Mouse (Mus musculus) neural tube, embryonic 13.5 days (tissue): ENCODE measurements around the gene Eif2b2. TPM values are rescaled to one million over a fixed set of nuclear protein-coding genes. Genes with fewer than 3 reads are reported as not detected.

Experiments
- ATAC-seq: fragments of 200-750 bp; cut with Nextera tagmentation; 2 replicates; pipeline ENCODE4 v1.8.0; 2017; ENCODE audit warnings: low read depth, mild to moderate bottlenecking, moderate TSS enrichment, moderate library complexity
- H3K27ac ChIP-seq: fragments of 300-500 bp; sonication (generic); replicated peaks from 2 replicates; pipeline ENCODE4 v1.5.1; 2015; ENCODE audit warnings: moderate library complexity, mild to moderate bottlenecking, inconsistent platforms
- H3K27me3 ChIP-seq: fragments of 300-500 bp; sonication (generic); 2 replicates; pipeline ENCODE4 v1.6.1; 2015; ENCODE audit warnings: mild to moderate bottlenecking, inconsistent platforms
- H3K36me3 ChIP-seq: fragments of 300-500 bp; sonication (generic); 2 replicates; pipeline ENCODE4 v1.6.1; 2015; ENCODE audit warnings: mild to moderate bottlenecking, inconsistent platforms
- H3K4me1 ChIP-seq: fragments of 300-500 bp; sonication (generic); replicated peaks from 2 replicates; pipeline ENCODE4 v1.6.1; 2015; ENCODE audit warnings: inconsistent platforms
- H3K4me2 ChIP-seq: fragments of 300-500 bp; sonication (generic); 2 replicates; pipeline ENCODE4 v1.6.1; 2015; ENCODE audit warnings: inconsistent platforms, mild to moderate bottlenecking, moderate library complexity
- H3K4me3 ChIP-seq: fragments of 300-500 bp; sonication (generic); 2 replicates; pipeline ENCODE4 v1.5.1; 2015; ENCODE audit warnings: mild to moderate bottlenecking, inconsistent platforms
- H3K9ac ChIP-seq: fragments of 300-500 bp; sonication (generic); 2 replicates; pipeline ENCODE4 v1.6.1; 2015; ENCODE audit warnings: moderate library complexity, mild to moderate bottlenecking, inconsistent platforms
- H3K9me3 ChIP-seq: fragments of 300-500 bp; sonication (generic); 2 replicates; pipeline ENCODE4 v1.6.1; 2016; ENCODE audit warnings: inconsistent platforms
- WGBS: fragments of 180-500 bp; shearing (Covaris S2); methylation state at CpG from one replicate; pipeline ENCODE4 v1.1.7; 2015; 5-methylcytosine and 5-hydroxymethylcytosine counted together
- polyA plus RNA-seq: library from polyadenylated mRNA; unstranded; fragments of >200 nt; fragmentation: Nextera tagmentation; extraction: Ambion mirVana; gene quantifications from 2 replicates; pipeline ENCODE4 v1.2.1, GENCODE M21; 2015

Eif2b2 gene
- polyA plus RNA-seq, result 85.5 and 85.6 TPM in 2 replicates

DNA sequence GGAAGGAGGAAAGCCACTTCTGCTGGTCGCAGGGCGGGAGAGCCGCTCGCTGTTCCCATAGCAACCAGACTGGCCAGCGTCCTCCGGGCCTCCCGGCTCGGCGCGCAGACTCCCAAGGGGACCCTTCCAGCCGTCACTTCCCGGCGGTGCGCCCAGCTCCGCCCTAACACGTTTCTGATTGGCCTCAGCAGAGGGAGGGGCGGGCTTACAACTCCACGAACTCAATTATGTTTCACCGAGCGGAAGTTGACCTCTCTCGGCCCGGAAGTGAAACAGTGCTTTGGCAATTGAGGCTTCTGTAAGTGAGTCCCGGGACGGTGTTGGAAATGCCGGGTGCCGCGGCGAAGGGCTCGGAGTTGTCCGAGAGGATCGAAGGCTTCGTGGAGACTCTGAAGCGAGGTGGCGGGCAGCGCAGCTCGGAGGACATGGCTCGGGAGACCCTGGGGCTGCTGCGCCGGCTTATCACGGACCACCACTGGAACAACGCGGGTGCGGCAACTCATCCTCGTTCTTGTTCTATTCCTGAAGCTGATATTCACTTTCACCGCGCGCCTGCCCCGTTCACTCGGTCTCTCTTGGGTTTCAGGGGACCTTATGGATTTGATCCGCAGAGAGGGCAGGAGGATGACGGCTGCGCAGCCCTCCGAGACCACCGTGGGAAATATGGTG, at the start of gene Eif2b2:
Gene Eif2b2, plus strand, starts transcription at position 246 of the 669 bp plus-strand sequence.
- ATAC-seq, result peak; percentile 100
- H3K4me1 ChIP-seq, result peaks cover 23% of the 10 kb centered on the region
- H3K36me3 ChIP-seq, result peaks cover 36% of the 10 kb centered on the region
- H3K4me2 ChIP-seq, result peak within 1 kb of the TSS; percentile 87
- peak within 1 kb of the TSS; percentile 71 for H3K27ac ChIP-seq
- no peaks in the 10 kb centered on the region for H3K9me3 ChIP-seq
- WGBS, result under 1% methylated on average over 54 of the region's 54 CpGs
- peak within 1 kb of the TSS; percentile 75 for H3K4me3 ChIP-seq
- no peaks in the 10 kb centered on the region for H3K27me3 ChIP-seq
- peak within 1 kb of the TSS; percentile 84 for H3K9ac ChIP-seq

DNA sequence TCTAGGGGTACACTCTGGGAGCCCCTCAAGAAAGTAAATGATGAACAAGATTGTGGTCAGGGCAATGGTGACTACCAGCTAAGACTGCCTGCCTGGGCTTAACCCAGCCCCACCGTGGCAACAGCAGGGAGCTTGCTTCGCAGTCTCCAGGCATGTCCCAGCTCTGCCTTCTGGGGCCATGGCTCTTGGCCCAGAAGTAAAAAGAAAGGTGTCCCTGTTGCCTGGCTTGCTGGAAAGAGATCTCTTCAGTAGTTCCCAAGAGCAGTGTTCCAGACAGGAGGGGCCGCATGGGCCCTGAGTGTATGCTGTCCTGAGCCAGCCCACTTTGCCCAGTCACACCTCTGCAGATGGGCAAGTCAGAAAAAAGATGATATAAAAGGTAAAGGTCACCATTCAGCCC, 49.4 kb upstream of the Eif2b2 start:
- peak; percentile 22 for ATAC-seq
- H3K9ac ChIP-seq, result no peak overlapping the region
- H3K27me3 ChIP-seq, result no peaks in the 10 kb centered on the region
- H3K9me3 ChIP-seq, result no peaks in the 10 kb centered on the region
- 59% methylated on average over 3 of the region's 3 CpGs for WGBS
- H3K4me2 ChIP-seq, result 0 out of 2 replicates have a peak overlapping the region, but pooled peaks have one; percentile 47
- H3K36me3 ChIP-seq, result 0 out of 2 replicates have a peak, but pooled peaks cover 7% of the 10 kb centered on the region
- no peak overlapping the region for H3K4me3 ChIP-seq
- H3K27ac ChIP-seq, result no peak overlapping the region
- peaks cover 18% of the 10 kb centered on the region for H3K4me1 ChIP-seq

DNA sequence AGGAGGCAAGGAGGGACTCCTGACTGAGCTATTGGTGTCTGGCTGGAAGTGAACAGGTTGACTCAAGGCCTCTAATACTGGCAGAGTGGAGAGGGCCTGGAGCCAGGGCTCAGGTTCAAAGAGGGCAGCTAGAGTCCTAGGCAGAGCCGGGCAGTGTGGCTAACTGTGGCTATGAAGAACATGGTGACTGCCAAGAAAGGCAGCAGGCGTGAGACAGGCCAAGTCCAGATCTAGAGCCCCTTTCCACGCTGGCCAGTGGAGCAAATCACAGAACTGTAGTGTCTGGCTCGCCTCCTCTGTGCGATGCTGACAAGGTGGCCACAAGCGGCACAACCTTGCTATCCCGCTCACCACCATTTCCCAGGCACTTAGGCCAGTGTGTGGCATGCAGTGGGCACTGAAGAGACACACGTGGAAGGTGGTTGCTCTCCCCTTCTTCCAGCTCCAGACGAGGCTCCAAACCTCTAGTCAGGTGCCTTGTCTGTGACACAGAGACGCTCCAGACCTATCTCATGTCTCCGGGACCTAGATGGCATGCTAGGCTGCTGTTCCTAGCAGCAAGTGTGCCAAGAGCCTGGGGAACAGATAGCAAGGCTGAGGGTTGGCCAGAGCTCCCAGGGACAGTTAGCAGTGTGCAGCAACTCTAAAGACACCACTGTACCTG, 48.9 kb upstream of the Eif2b2 start:
- H3K27me3 ChIP-seq, result no peaks in the 10 kb centered on the region
- H3K9me3 ChIP-seq, result no peaks in the 10 kb centered on the region
- 0 out of 2 replicates have a peak, but pooled peaks cover 7% of the 10 kb centered on the region for H3K36me3 ChIP-seq
- H3K4me1 ChIP-seq, result peaks cover 24% of the 10 kb centered on the region
- no peak overlapping the region for H3K27ac ChIP-seq
- H3K9ac ChIP-seq, result no peak overlapping the region
- 85% methylated on average over 11 of the region's 11 CpGs for WGBS
- no peak overlapping the region for H3K4me3 ChIP-seq
- no peak overlapping the region for H3K4me2 ChIP-seq
- no peak for ATAC-seq

DNA sequence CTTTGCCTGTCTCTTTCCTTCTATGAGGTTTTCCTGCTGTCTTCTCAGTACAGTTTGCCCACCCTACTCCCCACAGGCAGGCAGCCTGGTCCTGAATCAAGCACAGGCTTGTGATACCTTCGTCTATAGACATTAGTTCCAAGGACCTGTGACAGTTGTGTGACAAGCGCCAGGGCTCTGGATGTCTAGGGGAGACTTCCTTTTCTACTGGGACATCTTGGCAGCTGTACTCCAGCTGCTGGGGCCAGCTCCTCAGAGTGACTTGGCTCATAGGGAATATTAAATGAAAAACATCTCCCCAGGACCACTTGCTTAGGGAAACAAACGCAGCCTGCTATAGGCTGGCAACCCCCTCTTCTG, 48.4 kb upstream of the Eif2b2 start:
- no peaks in the 10 kb centered on the region for H3K27me3 ChIP-seq
- H3K4me2 ChIP-seq, result no peak overlapping the region
- H3K9me3 ChIP-seq, result no peaks in the 10 kb centered on the region
- H3K4me3 ChIP-seq, result no peak overlapping the region
- no peak overlapping the region for H3K9ac ChIP-seq
- 82% methylated on average over 3 of the region's 3 CpGs for WGBS
- peaks cover 29% of the 10 kb centered on the region for H3K4me1 ChIP-seq
- H3K27ac ChIP-seq, result no peak overlapping the region
- no peak for ATAC-seq
- H3K36me3 ChIP-seq, result 0 out of 2 replicates have a peak, but pooled peaks cover 7% of the 10 kb centered on the region

DNA sequence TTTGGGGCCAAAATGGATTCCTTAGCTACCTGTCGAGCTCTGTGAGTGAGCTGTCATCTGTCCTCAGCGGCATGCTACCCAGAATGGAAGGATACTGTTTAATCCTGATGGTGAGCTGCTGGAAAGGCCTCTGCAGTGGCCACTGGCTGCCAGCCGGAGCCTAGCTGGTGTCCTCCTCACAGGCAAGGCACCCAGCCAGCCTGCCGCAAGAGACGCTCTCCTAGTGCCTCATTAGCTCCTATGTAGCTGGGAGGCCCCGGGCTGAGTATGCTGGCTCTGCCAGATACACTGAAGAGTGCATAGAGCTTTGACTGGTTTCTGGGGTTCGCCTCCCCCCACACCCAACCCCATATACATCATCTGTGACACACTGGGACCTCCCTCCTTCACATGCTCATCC, 45.3 kb upstream of the Eif2b2 start:
- peaks cover 48% of the 10 kb centered on the region for H3K4me1 ChIP-seq
- H3K9me3 ChIP-seq, result no peaks in the 10 kb centered on the region
- H3K4me3 ChIP-seq, result no peak overlapping the region
- H3K36me3 ChIP-seq, result no peaks in the 10 kb centered on the region
- no peak overlapping the region for H3K27ac ChIP-seq
- H3K4me2 ChIP-seq, result peak overlapping the region; percentile 62
- H3K27me3 ChIP-seq, result peaks cover 14% of the 10 kb centered on the region
- ATAC-seq, result no peak
- WGBS, result 70% methylated on average over 7 of the region's 7 CpGs
- H3K9ac ChIP-seq, result peak overlapping the region; percentile 26; the same call in 1 of the 2 replicates

DNA sequence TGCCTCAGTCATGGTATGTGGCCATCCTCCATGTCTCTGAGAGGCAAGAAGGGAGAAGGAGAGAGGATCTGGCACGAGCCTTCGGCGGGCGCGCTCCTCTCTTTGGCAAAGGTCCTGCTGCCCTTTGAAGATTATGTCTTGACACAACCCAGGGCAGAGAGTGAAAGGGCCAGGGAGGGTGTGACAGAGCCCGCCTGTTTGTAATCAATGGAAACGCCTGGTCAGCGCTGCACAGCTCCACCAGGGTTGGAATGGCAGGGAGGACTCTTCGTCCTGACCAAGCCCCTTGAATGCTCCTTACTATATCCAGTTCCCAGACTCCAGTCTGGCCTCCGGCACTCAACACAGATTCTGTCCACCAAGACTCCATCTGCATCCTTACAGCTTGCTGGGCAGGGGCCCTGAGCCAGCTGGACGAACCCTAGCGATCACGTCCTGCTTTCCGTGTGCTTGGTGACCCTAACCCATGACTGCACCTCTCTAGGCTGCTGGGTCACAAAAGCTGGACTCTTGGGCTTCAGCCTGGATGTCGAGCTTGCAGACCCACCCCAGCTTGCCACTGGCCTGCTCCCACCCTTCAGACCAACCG, 44.1 kb upstream of the Eif2b2 start:
- Histone ChIP-seq H3K36me3 (no peaks in the 10 kb centered on the region), H3K4me3 (peak overlapping the region; percentile 29), H3K4me1 (peaks cover 38% of the 10 kb centered on the region), H3K27me3 (peaks cover 17% of the 10 kb centered on the region), H3K9ac (peak overlapping the region; percentile 63), H3K27ac (peak overlapping the region; percentile 78), H3K9me3 (no peaks in the 10 kb centered on the region), H3K4me2 (peak overlapping the region; percentile 62)
- WGBS, result 51% methylated on average over 16 of the region's 16 CpGs
- ATAC-seq, result peak; percentile 36; the same call in 1 of the 2 replicates

DNA sequence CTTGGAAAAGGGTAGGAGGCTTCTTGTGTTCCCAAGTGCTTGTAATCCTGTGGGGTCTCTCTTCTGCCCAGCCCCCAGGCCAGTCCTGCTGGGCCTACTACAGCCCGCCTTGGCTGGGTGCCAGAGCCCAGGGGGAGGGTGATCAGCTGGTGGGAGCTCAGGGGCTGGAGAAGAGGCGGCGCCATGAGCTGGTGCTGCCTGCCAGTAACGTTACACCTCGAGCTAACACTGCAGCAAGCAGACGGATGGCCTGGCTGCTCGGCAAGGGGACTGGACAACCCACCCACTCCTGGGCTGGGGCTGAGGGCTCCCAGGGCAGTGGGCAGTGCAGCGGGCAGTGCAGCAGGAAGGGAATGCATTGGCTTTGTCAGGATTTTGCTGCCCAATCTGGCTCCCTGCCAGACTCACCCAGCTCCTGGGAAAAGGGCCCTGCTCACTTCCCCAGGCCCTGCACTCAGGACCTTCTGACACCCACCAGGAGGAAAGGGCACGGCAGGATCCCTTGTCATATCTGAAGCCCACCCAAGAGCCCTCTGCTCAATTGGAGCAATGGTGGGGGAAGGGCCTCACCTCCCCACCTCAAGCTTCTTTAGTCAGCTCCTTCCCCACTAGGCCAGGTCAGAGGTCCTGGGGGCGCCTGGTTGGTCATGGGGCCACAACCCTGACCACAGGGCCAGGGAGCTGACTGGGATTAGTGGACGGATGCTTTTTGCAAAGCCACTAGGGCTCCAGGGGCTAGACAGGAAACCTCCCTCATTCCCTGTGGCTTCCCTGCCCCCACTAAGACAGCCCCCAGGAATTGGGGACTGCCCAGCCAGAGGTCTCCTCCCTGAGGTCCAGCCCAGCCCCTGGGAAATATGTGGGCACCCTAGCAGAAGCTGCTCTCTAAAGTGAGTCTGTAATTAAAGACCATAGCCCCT, 43.1 kb upstream of the Eif2b2 start:
- Histone ChIP-seq H3K9me3 (no peaks in the 10 kb centered on the region), H3K4me1 (peaks cover 39% of the 10 kb centered on the region), H3K4me3 (peak overlapping the region; percentile 29), H3K4me2 (peak overlapping the region; percentile 62), H3K9ac (peak overlapping the region; percentile 63), H3K27me3 (peaks cover 24% of the 10 kb centered on the region), H3K27ac (peak overlapping the region; percentile 78), H3K36me3 (no peaks in the 10 kb centered on the region)
- ATAC-seq, result peak; percentile 79
- 15% methylated on average over 11 of the region's 11 CpGs for WGBS

DNA sequence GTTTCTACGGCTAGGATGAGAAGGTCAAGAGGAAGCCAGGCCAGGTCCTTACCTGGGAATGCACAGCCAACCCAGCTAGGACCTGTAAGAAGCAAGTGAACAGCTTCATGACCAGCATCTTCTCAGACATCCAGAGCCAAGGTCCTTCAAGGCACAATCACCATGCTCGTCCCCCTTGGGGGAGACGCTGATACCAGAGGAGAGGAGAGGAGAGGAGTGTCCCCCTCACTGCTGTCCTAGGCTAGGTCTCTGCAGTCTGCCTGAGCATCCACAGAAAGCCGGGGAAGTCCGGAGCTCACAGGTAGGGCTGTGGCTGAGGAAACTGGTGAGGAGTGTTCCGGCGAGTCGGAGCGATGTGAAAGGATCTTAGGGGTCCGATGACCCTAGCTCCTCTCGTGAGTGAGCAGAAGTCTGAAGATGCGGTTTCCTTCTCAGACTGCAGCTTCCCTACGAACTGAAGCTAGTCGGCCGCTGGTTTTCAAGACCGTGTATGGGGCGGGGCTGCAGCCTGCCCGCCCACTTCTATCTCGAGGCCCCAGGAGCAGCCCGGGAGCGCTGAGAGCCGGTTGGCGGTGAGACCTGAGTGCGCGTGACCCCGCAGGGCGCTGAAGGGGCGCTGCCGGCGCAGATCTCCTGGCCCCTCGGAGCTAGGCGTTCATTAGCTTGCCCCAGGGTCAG, 42.3 kb upstream of the Eif2b2 start:
- peaks cover 47% of the 10 kb centered on the region for H3K4me1 ChIP-seq
- 0 out of 2 replicates have a peak, but pooled peaks have one; percentile 5 for ATAC-seq
- no peaks in the 10 kb centered on the region for H3K9me3 ChIP-seq
- peak overlapping the region; percentile 29 for H3K4me3 ChIP-seq
- H3K27ac ChIP-seq, result peak overlapping the region; percentile 78; the same call in 1 of the 2 replicates
- no peaks in the 10 kb centered on the region for H3K36me3 ChIP-seq
- peak overlapping the region; percentile 63 for H3K9ac ChIP-seq
- H3K27me3 ChIP-seq, result peaks cover 24% of the 10 kb centered on the region
- peak overlapping the region; percentile 62 for H3K4me2 ChIP-seq
- WGBS, result 3% methylated on average over 32 of the region's 32 CpGs

DNA sequence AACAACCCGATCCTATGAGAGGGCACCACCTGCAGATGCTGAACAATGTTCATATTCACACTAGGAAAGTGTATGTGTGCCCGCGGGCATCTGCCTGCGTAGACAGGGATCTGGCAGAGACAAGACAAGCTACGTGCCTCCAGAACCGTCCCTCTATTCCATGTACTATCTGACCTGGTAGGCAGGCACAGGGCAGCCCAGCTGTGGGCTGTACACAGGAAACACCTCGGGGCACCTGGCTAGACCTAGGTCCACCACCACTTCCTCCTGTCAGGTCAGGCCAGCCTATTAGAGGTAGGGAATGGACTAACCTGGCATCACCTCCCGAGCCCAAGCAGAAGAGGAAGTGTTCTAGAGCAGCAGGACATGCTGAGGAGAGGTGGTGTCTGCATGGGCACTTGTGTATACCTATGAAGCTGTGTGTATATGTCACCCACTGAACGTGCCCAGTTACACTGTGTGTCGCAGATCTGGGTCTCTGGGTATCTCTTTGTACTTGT, 41.5 kb upstream of the Eif2b2 start, which contains the start of gene Pgf:
Gene Pgf, minus strand, starts transcription at position 51 of the 500 bp plus-strand sequence.
- Histone ChIP-seq H3K4me3 (peak within 1 kb of the TSS; percentile 29), H3K9me3 (no peaks in the 10 kb centered on the region), H3K9ac (peak within 1 kb of the TSS; percentile 63), H3K4me2 (peak within 1 kb of the TSS; percentile 62), H3K4me1 (peaks cover 55% of the 10 kb centered on the region), H3K36me3 (no peaks in the 10 kb centered on the region), H3K27ac (peak within 1 kb of the TSS; percentile 78; the same call in 1 of the 2 replicates), H3K27me3 (peaks cover 24% of the 10 kb centered on the region)
- no peak for ATAC-seq
- WGBS, result 77% methylated on average over 10 of the region's 10 CpGs

DNA sequence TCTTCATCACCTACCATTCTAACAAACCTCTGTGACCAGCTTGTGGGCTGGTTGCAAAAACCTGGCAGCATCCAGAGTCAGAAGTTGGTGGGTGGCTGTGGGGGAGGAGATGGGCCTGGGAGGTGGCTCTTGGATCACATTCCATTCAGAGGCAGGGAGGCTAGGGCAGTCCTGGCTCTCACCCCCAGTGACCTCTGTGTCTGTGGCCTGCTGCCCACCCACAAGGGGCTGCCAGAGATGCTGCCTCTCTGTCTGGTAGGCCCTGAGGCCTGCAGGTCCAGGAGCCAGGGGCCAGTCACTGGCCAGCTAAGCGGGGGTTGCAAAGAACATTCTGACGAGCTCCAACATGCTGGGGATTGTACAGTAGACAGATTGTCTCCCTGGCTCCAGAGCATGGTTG, 41.0 kb upstream of the Eif2b2 start:
- H3K9ac ChIP-seq, result no peak overlapping the region
- H3K4me3 ChIP-seq, result no peak overlapping the region
- peaks cover 24% of the 10 kb centered on the region for H3K27me3 ChIP-seq
- H3K36me3 ChIP-seq, result no peaks in the 10 kb centered on the region
- no peak overlapping the region for H3K27ac ChIP-seq
- ATAC-seq, result no peak
- WGBS, result 84% methylated on average over 2 of the region's 2 CpGs
- H3K4me1 ChIP-seq, result peaks cover 59% of the 10 kb centered on the region
- no peaks in the 10 kb centered on the region for H3K9me3 ChIP-seq
- H3K4me2 ChIP-seq, result no peak overlapping the region
